Mouse (Mus musculus) embryonic fibroblast, embryonic 13.5 days (primary cell): ENCODE data around the gene Cadps.

Source experiments
- CTCF ChIP-seq: IDR thresholded peaks from 2 replicates; pipeline ENCODE4 v1.5.1; 2011; ENCODE audit warnings: mild to moderate bottlenecking, control low read depth, low read length, moderate library complexity, borderline replicate concordance; ENCODE audit not compliant: insufficient read depth
- POLR2A ChIP-seq: IDR thresholded peaks from 2 replicates; pipeline ENCODE4 v1.6.1; 2011; ENCODE audit warnings: low read depth, mild to moderate bottlenecking, control low read depth, low read length, moderate library complexity

- TF ChIP-seq POLR2A (no peak), CTCF (no peak)
Measured at GRCm38 (mm10) chr14:12341075-12341788, 481.6 kb downstream of the Cadps start.
